Mouse (Mus musculus): ENCODE data around the gene Gsdma2. TPM values are rescaled to one million over a fixed set of nuclear protein-coding genes. Genes with fewer than 3 reads are reported as not detected.

Gsdma2 gene
- polyA plus RNA-seq, 1 experiment from 2014 or later = not detected

DNA sequence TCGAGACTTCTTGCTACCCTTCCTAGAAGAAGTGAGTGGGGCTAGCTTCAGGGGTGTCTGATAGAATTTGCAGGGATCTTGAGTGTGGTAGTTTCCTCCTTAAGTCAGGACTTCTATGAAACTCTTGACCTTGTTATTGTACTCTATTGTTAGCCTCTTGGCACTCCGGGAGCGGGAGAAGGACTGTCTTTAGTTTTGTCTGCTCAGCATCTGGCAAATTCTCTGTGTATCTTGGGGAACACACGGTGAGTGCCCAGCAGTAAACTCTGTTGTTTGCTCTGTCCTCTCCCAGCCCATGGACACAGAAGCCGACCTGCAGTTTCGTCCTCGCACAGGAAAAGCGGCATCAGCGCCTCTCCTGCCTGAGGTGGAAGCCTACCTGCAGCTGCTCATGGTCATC lies 39.1 kb downstream of the Gsdma2 start:
- Histone ChIP-seq H3K36me3 (peaks cover 58% of the 10 kb centered on the region), H3K4me2 (no peak overlapping the region), H3K4me3 (replicated peaks) (no peak overlapping the region), H3K9ac (no peak overlapping the region), H3K9me3 (replicated peaks) (no peaks in the 10 kb centered on the region), H3K27ac (peak overlapping the region; percentile 18; the same call in 1 of the 2 replicates), H3K27me3 (no peaks in the 10 kb centered on the region), H3K4me1 (replicated peaks) (peaks cover 41% of the 10 kb centered on the region)
- WGBS (ENCODE audit: insufficient replicate concordance) = 86% methylated on average over 9 of the region's 9 CpGs
- DNase-seq (no peak), ATAC-seq (ENCODE audit: low read depth) (no peak)

DNA sequence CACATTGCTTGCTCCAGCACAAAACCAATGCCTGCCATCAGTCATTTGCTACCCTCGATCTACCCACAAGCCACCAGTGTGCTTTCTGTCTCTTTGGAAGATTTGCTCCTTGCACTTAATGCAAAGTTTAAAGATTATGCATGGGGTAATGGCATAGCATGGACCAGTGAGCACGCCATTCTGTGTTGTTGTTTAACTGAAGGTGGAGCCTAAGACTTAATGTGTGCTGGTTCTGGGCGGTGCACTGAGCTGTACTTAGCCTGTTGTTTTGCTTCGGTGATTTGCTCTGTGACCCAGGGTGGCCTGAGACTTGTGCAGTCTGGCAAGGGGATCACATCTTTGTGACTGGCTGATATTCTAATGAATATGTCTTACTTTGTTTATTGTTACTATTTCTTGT lies 40.4 kb downstream of the Gsdma2 start:
- ATAC-seq (ENCODE audit: low read depth) (no peak), DNase-seq (no peak)
- Histone ChIP-seq H3K4me3 (replicated peaks) (no peak overlapping the region), H3K4me1 (replicated peaks) (peaks cover 30% of the 10 kb centered on the region), H3K27me3 (no peaks in the 10 kb centered on the region), H3K36me3 (peaks cover 71% of the 10 kb centered on the region), H3K9me3 (replicated peaks) (no peaks in the 10 kb centered on the region), H3K9ac (no peak overlapping the region), H3K4me2 (no peak overlapping the region), H3K27ac (no peak overlapping the region)
- WGBS (ENCODE audit: insufficient replicate concordance) = 88% methylated on average over 4 of the region's 4 CpGs

GRCm38 (mm10) chr11:98688009-98688408 lies 41.5 kb downstream of the Gsdma2 start:
- peaks cover 28% of the 10 kb centered on the region for H3K4me1 ChIP-seq (replicated peaks)
- no peak overlapping the region for H3K4me2 ChIP-seq
- no peaks in the 10 kb centered on the region for H3K27me3 ChIP-seq
- no peak overlapping the region for H3K27ac ChIP-seq
- DNase-seq = no peak
- no peaks in the 10 kb centered on the region for H3K9me3 ChIP-seq (replicated peaks)
- WGBS (ENCODE audit: insufficient replicate concordance) = 74% methylated on average over 8 of the region's 8 CpGs
- H3K4me3 ChIP-seq (replicated peaks) = no peak overlapping the region
- ATAC-seq (ENCODE audit: low read depth) = no peak
- no peak overlapping the region for H3K9ac ChIP-seq
- H3K36me3 ChIP-seq = peaks cover 81% of the 10 kb centered on the region

GRCm38 (mm10) chr11:98693201-98693600 lies 46.6 kb downstream of the Gsdma2 start:
- H3K9me3 ChIP-seq (replicated peaks) = no peaks in the 10 kb centered on the region
- no peak overlapping the region for H3K9ac ChIP-seq
- peaks cover 82% of the 10 kb centered on the region for H3K36me3 ChIP-seq
- no peaks in the 10 kb centered on the region for H3K27me3 ChIP-seq
- H3K4me3 ChIP-seq (replicated peaks) = no peak overlapping the region
- H3K4me1 ChIP-seq (replicated peaks) = no peaks in the 10 kb centered on the region
- DNase-seq = no peak
- no peak overlapping the region for H3K27ac ChIP-seq
- H3K4me2 ChIP-seq = no peak overlapping the region
- ATAC-seq (ENCODE audit: low read depth) = no peak
- 64% methylated on average over 13 of the region's 13 CpGs for WGBS (ENCODE audit: insufficient replicate concordance)

DNA sequence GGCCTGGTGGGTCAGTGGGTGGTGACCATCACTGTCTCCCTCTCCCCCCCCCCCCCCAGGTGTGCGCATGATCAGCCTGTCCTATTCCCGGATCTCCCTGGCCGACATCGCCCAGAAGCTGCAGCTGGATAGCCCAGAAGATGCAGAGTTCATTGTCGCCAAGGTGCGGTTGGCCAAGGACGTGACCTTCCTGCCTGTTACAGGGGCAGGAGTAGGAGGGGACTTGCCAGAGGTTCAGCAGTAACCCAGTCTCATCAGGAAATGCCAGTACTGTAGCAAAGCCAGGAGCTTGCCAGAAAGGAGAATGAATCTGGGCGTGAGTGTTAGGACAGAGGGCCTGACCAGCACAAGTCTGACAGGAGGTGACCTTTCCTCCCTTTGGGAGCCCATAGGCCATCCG lies 47.2 kb downstream of the Gsdma2 start:
- Histone ChIP-seq H3K36me3 (peaks cover 78% of the 10 kb centered on the region), H3K4me2 (no peak overlapping the region), H3K4me3 (replicated peaks) (no peak overlapping the region), H3K9me3 (replicated peaks) (no peaks in the 10 kb centered on the region), H3K27me3 (no peaks in the 10 kb centered on the region), H3K27ac (no peak overlapping the region), H3K4me1 (replicated peaks) (no peaks in the 10 kb centered on the region), H3K9ac (no peak overlapping the region)
- WGBS (ENCODE audit: insufficient replicate concordance) = 86% methylated on average over 9 of the region's 9 CpGs
- ATAC-seq (ENCODE audit: low read depth) (no peak), DNase-seq (no peak)

DNA sequence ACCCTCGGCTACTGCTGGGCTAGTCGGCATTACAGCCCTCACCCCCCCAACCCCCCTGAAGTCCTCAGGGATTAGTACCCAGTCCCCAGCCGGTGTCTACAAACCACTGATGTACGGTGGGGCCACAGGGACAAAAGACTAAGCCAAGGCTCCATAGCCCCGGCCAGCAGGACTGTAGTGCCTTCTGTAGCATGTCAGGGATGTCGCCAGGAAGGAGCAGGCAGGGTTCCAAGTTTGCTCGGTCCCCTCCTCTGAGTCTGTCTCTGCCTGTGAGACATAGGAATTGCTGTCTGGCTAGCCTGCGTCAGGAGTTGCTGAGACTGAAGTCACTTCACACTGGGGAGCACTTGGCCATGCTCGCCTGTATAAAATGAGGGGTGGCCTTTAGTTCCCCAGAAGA lies 47.7 kb downstream of the Gsdma2 start:
- no peak for DNase-seq
- Histone ChIP-seq H3K36me3 (peaks cover 75% of the 10 kb centered on the region), H3K27me3 (no peaks in the 10 kb centered on the region), H3K9ac (no peak overlapping the region), H3K4me3 (replicated peaks) (no peak overlapping the region), H3K27ac (no peak overlapping the region), H3K4me2 (no peak overlapping the region), H3K4me1 (replicated peaks) (no peaks in the 10 kb centered on the region), H3K9me3 (replicated peaks) (no peaks in the 10 kb centered on the region)
- 79% methylated on average over 9 of the region's 9 CpGs for WGBS (ENCODE audit: insufficient replicate concordance)
- no peak for ATAC-seq (ENCODE audit: low read depth)

- WGBS (ENCODE audit: insufficient replicate concordance) = 84% methylated on average over 14 of the region's 14 CpGs
- Histone ChIP-seq H3K4me1 (replicated peaks) (no peaks in the 10 kb centered on the region), H3K36me3 (peaks cover 63% of the 10 kb centered on the region), H3K4me2 (no peak overlapping the region), H3K27ac (no peak overlapping the region), H3K4me3 (replicated peaks) (no peak overlapping the region), H3K9me3 (replicated peaks) (no peaks in the 10 kb centered on the region), H3K9ac (no peak overlapping the region), H3K27me3 (no peaks in the 10 kb centered on the region)
- ATAC-seq (ENCODE audit: low read depth) (no peak), DNase-seq (no peak)
These were observed 48.8 kb downstream of the Gsdma2 start for GRCm38 (mm10) chr11:98695408-98695807.

DNA sequence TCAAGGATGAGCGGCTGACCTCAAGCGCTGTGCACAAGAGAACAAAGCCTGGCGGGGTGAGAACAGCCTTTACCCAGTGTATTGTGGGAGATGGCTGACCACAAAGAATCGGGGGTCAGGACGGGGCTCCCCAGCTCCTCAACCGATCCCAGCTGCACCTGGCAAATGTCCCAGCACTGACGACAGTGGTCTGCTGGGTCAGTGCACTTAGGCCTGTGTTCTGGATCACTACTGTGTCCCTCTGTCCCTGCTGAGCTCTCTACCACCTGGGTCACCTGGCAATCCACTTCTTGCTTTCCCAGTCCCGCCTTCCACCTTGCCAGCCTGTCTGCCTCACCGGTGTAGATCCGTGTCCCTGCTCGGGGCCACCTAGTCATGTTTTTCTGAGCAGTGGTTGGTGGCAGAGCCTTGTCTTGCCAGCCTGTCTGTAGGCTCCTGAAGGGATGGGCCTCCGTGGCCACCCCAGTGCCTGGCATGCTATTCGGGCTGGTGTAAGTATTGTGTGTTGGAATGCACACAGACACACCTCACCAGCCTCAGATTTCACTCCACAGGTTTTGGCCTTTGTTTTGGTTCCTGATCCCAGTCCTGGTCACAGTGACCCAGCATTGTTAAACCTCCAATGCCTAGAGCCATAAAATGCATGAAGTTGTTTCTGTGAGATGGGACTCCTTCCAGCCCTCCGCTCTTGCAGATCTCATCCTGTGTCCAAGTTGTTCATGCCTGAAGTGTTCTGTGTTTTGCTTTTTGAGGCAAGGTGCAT lies 50.1 kb downstream of the Gsdma2 start:
- H3K9me3 ChIP-seq (replicated peaks) = no peaks in the 10 kb centered on the region
- H3K4me1 ChIP-seq (replicated peaks) = no peaks in the 10 kb centered on the region
- H3K36me3 ChIP-seq = peaks cover 51% of the 10 kb centered on the region
- H3K27ac ChIP-seq = no peak overlapping the region
- ATAC-seq (ENCODE audit: low read depth) (no peak), DNase-seq (no peak)
- no peak overlapping the region for H3K9ac ChIP-seq
- H3K4me3 ChIP-seq (replicated peaks) = no peak overlapping the region
- no peak overlapping the region for H3K4me2 ChIP-seq
- WGBS (ENCODE audit: insufficient replicate concordance) = 81% methylated on average over 14 of the region's 14 CpGs
- no peaks in the 10 kb centered on the region for H3K27me3 ChIP-seq

DNA sequence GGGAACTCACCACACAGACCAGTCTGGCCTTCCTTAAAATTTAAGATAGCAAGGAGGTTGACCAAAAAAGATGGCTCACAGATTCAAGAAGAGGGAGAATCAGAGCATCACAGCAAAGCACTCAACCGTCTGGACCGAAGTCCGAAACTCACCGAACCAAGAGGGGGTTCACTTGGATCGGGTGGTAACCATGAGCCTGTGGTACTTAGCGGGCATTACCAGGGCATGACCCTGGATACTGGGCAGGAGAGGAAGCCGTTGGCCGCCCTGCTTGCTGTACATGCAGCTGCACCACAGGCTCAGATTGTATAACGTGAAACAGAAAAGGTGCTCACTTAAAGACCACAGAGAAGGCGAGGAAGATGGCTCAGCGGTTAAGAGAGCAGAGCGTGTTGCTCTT lies 50.7 kb downstream of the Gsdma2 start:
- H3K9ac ChIP-seq = no peak overlapping the region
- H3K4me1 ChIP-seq (replicated peaks) = no peaks in the 10 kb centered on the region
- H3K9me3 ChIP-seq (replicated peaks) = no peaks in the 10 kb centered on the region
- no peak for ATAC-seq (ENCODE audit: low read depth)
- DNase-seq = no peak
- no peak overlapping the region for H3K4me2 ChIP-seq
- no peaks in the 10 kb centered on the region for H3K27me3 ChIP-seq
- peaks cover 45% of the 10 kb centered on the region for H3K36me3 ChIP-seq
- no peak overlapping the region for H3K4me3 ChIP-seq (replicated peaks)
- WGBS (ENCODE audit: insufficient replicate concordance) = 83% methylated on average over 12 of the region's 12 CpGs
- H3K27ac ChIP-seq = no peak overlapping the region

GRCm38 (mm10) chr11:98698849-98699640 lies 52.5 kb downstream of the Gsdma2 start:
- no peak for ATAC-seq (ENCODE audit: low read depth)
- H3K36me3 ChIP-seq = peaks cover 27% of the 10 kb centered on the region
- 72% methylated on average over 16 of the region's 16 CpGs for WGBS (ENCODE audit: insufficient replicate concordance)
- H3K9ac ChIP-seq = no peak overlapping the region
- no peaks in the 10 kb centered on the region for H3K27me3 ChIP-seq
- H3K4me3 ChIP-seq (replicated peaks) = no peak overlapping the region
- H3K27ac ChIP-seq = no peak overlapping the region
- no peaks in the 10 kb centered on the region for H3K9me3 ChIP-seq (replicated peaks)
- H3K4me2 ChIP-seq = no peak overlapping the region
- DNase-seq = no peak
- H3K4me1 ChIP-seq (replicated peaks) = 0 out of 2 replicates have a peak, but pooled peaks cover 7% of the 10 kb centered on the region

DNA sequence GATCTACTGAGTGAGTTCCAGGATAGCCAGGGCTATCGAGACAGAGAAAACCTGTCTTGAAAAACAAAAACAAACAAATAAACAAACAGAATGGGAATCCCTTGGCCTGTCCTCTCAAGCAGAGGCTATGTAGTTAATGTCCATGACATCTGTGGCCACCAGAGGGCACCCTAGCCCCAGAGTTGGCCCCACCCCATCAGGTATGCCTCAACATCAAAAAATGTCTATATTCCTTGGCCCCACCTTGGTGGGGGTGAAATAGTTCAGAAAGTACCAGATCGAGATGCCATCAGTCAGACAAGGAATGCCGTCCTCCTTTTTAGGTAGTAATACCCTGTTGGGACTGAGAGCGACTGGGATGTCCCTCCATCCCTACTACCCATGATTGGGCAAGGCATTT lies 53.4 kb downstream of the Gsdma2 start:
- 34% methylated on average over 4 of the region's 4 CpGs for WGBS (ENCODE audit: insufficient replicate concordance)
- H3K27ac ChIP-seq = no peak overlapping the region
- H3K36me3 ChIP-seq = peaks cover 26% of the 10 kb centered on the region
- H3K4me3 ChIP-seq (replicated peaks) = no peak overlapping the region
- H3K9ac ChIP-seq = no peak overlapping the region
- ATAC-seq (ENCODE audit: low read depth) (peak; percentile 19; the same call in 1 of the 2 replicates), DNase-seq (peak; percentile 64)
- H3K27me3 ChIP-seq = no peaks in the 10 kb centered on the region
- H3K9me3 ChIP-seq (replicated peaks) = no peaks in the 10 kb centered on the region
- H3K4me1 ChIP-seq (replicated peaks) = 0 out of 2 replicates have a peak, but pooled peaks cover 7% of the 10 kb centered on the region
- H3K4me2 ChIP-seq = no peak overlapping the region
